Mouse (Mus musculus): ENCODE data around the gene Ssr2.

DNA sequence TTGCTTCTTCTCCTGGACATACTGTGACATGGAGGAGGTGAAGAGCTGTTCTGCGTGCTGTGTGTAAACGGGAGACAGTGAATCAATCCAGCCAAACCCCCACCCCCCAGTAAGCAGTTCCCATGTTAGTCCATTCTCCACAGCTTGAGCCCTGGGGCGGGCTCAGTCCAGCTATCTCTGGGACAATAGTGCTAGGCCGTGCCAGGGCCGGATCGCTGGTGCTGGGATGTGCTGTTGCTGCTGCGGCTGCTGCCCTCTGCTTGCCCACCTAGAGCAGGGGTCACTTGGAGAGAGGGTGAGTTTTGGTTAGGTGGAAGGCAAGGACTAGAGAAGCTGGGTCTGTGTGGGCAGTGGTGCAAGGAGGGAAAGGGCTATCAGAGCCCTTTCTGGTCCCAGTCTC lies 50.6 kb downstream of the Ssr2 start:
- no peak for TF ChIP-seq CTCF (IDR thresholded peaks at IDR 0.05; ENCODE audit: control insufficient read depth, insufficient read depth, low read length)
- no peak for TF ChIP-seq POLR2A (IDR thresholded peaks at IDR 0.05; ENCODE audit: borderline replicate concordance, control insufficient read depth, low read depth, low read length)

Data from bone marrow, adult 2 months (tissue).